Mouse (Mus musculus): Measurements from ENCODE around the gene Ndufaf3. TPM values are rescaled to one million over a fixed set of nuclear protein-coding genes. Genes with fewer than 3 reads are reported as not detected.

The Ndufaf3 gene
- polyA plus RNA-seq, 1 experiment from 2014 or later = 58.3 TPM

GRCm38 (mm10) chr9:108540846-108541245, 26.4 kb downstream of the Ndufaf3 start:
- no peak for ATAC-seq (ENCODE audit: low FRiP score)
- H3K36me3 ChIP-seq (replicated peaks) = peaks cover 89% of the 10 kb centered on the region
- no peak overlapping the region for H3K27ac ChIP-seq
- no peaks in the 10 kb centered on the region for H3K27me3 ChIP-seq
- no peak overlapping the region for H3K4me3 ChIP-seq (replicated peaks)
- H3K4me2 ChIP-seq = no peak overlapping the region
- no peak overlapping the region for H3K9ac ChIP-seq
- no peaks in the 10 kb centered on the region for H3K9me3 ChIP-seq
- H3K4me1 ChIP-seq = no peaks in the 10 kb centered on the region

DNA sequence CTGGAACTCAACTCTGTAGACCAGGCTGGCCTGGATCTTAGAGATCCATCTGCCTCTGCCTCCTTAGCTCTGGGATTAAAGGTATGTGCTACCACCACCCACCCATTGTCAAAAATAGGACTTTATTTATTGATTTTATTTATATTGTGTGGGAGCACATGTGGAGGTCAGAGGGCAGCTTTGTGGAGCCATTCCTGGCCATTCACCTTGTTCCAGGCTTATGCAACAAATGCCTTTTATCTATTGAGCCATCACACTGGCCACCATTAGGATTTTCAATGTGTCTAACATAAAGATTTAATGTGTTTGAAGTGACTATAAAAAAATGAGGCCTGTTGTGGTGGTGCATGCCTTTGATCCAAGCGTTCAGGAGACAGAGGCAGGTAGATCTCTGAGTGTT, 35.7 kb downstream of the Ndufaf3 start:
- Histone ChIP-seq H3K9me3 (no peaks in the 10 kb centered on the region), H3K4me3 (replicated peaks) (no peak overlapping the region), H3K4me1 (no peaks in the 10 kb centered on the region), H3K36me3 (replicated peaks) (peaks cover 74% of the 10 kb centered on the region), H3K27ac (no peak overlapping the region), H3K9ac (no peak overlapping the region), H3K4me2 (no peak overlapping the region), H3K27me3 (no peaks in the 10 kb centered on the region)
- ATAC-seq (ENCODE audit: low FRiP score) = no peak
- WGBS = 92% methylated on average over 1 of the region's 1 CpGs

- WGBS = 91% methylated on average over 1 of the region's 1 CpGs
Measured at GRCm38 (mm10) chr9:108530954-108531353, 36.3 kb downstream of the Ndufaf3 start.

GRCm38 (mm10) chr9:108525400-108525799, 41.8 kb downstream of the Ndufaf3 start:
- Histone ChIP-seq H3K4me3 (replicated peaks) (no peak overlapping the region), H3K4me2 (no peak overlapping the region), H3K9ac (no peak overlapping the region), H3K27me3 (no peaks in the 10 kb centered on the region), H3K4me1 (peaks cover 10% of the 10 kb centered on the region), H3K27ac (no peak overlapping the region), H3K36me3 (replicated peaks) (peaks cover 24% of the 10 kb centered on the region), H3K9me3 (no peaks in the 10 kb centered on the region)
- no peak for ATAC-seq (ENCODE audit: low FRiP score)
- 92% methylated on average over 3 of the region's 3 CpGs for WGBS

More at GRCm38 (mm10) chr9:108530954-108531353, 36.3 kb downstream of the Ndufaf3 start:
- Histone ChIP-seq H3K9ac (no peak overlapping the region), H3K4me2 (no peak overlapping the region), H3K27me3 (no peaks in the 10 kb centered on the region), H3K4me1 (no peaks in the 10 kb centered on the region), H3K9me3 (no peaks in the 10 kb centered on the region), H3K36me3 (replicated peaks) (peaks cover 69% of the 10 kb centered on the region), H3K4me3 (replicated peaks) (no peak overlapping the region), H3K27ac (no peak overlapping the region)
- no peak for ATAC-seq (ENCODE audit: low FRiP score)

DNA sequence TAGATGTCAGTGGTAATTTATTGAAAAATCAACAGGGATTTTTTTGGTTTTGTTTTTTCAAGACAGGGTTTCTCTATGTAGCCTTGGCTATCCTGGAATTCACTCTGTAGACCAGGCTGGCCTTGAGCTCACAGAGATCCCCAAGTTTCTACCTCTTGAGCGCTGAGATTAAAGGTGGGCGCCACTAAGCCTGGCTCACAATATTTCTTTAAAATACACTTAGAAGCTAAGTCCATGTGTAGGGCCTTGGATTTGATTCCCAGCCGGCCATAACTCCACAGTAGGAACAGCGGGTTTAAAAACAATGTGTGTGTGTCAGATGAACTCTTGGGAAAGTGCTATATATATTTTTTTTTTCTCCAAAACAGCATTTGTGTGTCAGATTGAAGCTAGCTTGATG, 43.9 kb downstream of the Ndufaf3 start:
- H3K4me3 ChIP-seq (replicated peaks) = no peak overlapping the region
- H3K9me3 ChIP-seq = no peaks in the 10 kb centered on the region
- no peak for ATAC-seq (ENCODE audit: low FRiP score)
- no peak overlapping the region for H3K4me2 ChIP-seq
- 95% methylated on average over 4 of the region's 4 CpGs for WGBS
- no peaks in the 10 kb centered on the region for H3K27me3 ChIP-seq
- no peak overlapping the region for H3K9ac ChIP-seq
- H3K4me1 ChIP-seq = peaks cover 27% of the 10 kb centered on the region
- H3K36me3 ChIP-seq (replicated peaks) = peaks cover 8% of the 10 kb centered on the region
- H3K27ac ChIP-seq = no peak overlapping the region

GRCm38 (mm10) chr9:108521604-108522003, 45.6 kb downstream of the Ndufaf3 start:
- no peak for ATAC-seq (ENCODE audit: low FRiP score)
- peaks cover 8% of the 10 kb centered on the region for H3K36me3 ChIP-seq (replicated peaks)
- H3K4me2 ChIP-seq = no peak overlapping the region
- no peaks in the 10 kb centered on the region for H3K27me3 ChIP-seq
- WGBS = 59% methylated on average over 2 of the region's 2 CpGs
- H3K4me3 ChIP-seq (replicated peaks) = no peak overlapping the region
- peaks cover 27% of the 10 kb centered on the region for H3K4me1 ChIP-seq
- peak overlapping the region; percentile 6; the same call in 1 of the 2 replicates for H3K27ac ChIP-seq
- H3K9ac ChIP-seq = no peak overlapping the region
- no peaks in the 10 kb centered on the region for H3K9me3 ChIP-seq

DNA sequence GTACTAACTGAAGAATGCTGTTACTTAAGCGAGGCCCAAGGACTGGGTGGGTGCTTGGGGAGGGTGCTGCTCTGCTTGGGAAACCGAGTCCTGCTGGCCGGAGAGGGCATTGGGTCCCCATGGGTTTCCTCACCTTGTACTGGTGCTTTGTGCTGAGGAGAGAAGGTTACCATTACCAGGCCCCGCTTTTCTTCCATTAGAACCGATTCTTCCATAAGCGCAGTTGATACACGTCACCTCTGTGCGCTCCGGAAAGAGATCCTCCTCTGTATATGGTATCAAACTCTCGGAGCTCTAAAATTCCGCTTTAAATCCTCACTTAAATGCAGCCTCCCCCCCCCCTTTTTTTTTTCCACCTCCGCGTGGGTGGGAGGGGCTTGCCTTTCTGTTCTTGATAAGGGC, 49.3 kb downstream of the Ndufaf3 start:
- Histone ChIP-seq H3K9me3 (no peaks in the 10 kb centered on the region), H3K27ac (peak overlapping the region; percentile 100), H3K9ac (peak overlapping the region; percentile 96), H3K4me1 (peaks cover 35% of the 10 kb centered on the region), H3K4me2 (peak overlapping the region; percentile 66), H3K27me3 (no peaks in the 10 kb centered on the region), H3K36me3 (replicated peaks) (peaks cover 34% of the 10 kb centered on the region), H3K4me3 (replicated peaks) (peak overlapping the region; percentile 81)
- WGBS = under 1% methylated on average over 13 of the region's 13 CpGs
- ATAC-seq (ENCODE audit: low FRiP score) = 0 out of 2 replicates have a peak, but pooled peaks have one; percentile 15

DNA sequence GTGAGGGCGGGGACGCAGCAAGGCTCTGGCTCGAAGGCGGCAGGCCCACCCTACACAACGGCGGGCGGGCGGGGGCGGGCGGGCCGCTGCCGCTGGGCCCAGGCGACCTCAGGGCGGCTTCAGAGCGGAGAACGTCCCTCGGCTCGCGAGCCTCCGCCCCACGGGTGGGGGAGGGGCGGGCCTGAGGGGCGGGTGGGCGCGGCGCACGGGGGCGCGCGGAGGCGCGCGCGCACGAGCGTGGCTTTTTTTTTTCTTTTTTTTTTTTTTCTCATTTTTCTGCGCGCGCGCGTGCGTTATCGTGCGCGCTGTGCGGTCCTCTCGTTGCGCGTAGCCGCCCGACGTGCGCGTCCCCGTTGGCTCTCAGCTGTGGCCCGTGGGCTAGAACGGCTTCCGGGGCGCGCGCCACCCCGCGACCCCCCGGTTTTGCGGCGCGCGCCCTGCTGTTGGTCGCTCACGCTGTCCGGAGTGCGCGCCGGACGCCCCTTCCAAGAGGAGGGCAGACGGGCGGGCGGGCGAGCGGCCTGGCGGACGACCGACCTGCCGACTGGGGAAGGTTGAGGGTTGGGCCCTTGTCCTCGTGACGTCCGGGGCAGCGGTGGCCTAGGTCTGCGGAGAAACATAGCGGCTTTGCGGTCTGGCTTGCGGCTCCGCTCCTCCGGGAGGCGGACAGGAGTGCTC, 49.8 kb downstream of the Ndufaf3 start:
- Histone ChIP-seq H3K27ac (peak overlapping the region; percentile 100), H3K9me3 (no peaks in the 10 kb centered on the region), H3K9ac (peak overlapping the region; percentile 96), H3K4me1 (peaks cover 35% of the 10 kb centered on the region), H3K36me3 (replicated peaks) (peaks cover 39% of the 10 kb centered on the region), H3K4me2 (peak overlapping the region; percentile 76), H3K4me3 (replicated peaks) (peak overlapping the region; percentile 81), H3K27me3 (no peaks in the 10 kb centered on the region)
- under 1% methylated on average over 65 of the region's 95 CpGs for WGBS
- ATAC-seq (ENCODE audit: low FRiP score) = peak; percentile 84

- Histone ChIP-seq H3K4me3 (replicated peaks) (peak within 1 kb of the TSS; percentile 81), H3K4me1 (peaks cover 29% of the 10 kb centered on the region), H3K27me3 (no peaks in the 10 kb centered on the region), H3K9ac (peak within 1 kb of the TSS; percentile 96), H3K9me3 (no peaks in the 10 kb centered on the region), H3K36me3 (replicated peaks) (peaks cover 47% of the 10 kb centered on the region), H3K27ac (peak within 1 kb of the TSS; percentile 100), H3K4me2 (peak within 1 kb of the TSS; percentile 76)
- ATAC-seq (ENCODE audit: low FRiP score) = peak; percentile 96
- under 1% methylated on average over 55 of the region's 55 CpGs for WGBS
Measured at GRCm38 (mm10) chr9:108516380-108517251, 50.6 kb downstream of the Ndufaf3 start, which contains the start of gene Qrich1. Qrich1 (plus strand) TSS chr9:108516806.

MicroRNAs encoded within 50 kb of the gene (microRNA counts, 519-probe panel; counts per million panel counts)
- 5,190 counts per million, percentile 70 among the panel's probes with 10 or more counts for microRNA mmu-miR-191
- microRNA mmu-miR-425 = 4,520 counts per million, percentile 56 among the panel's probes with 10 or more counts

Small RNAs within 50 kb of the gene (microRNA-seq; reads per million reads assigned to microRNA genes)
- gene Gm24083 (not detected), gene Mir191 (not detected), gene Mir425 (2,837 reads per million, percentile 85 among the genes with 10 or more reads in this experiment)

Other genes with a start within 250 kb of the Ndufaf3 start
- 574 and 659 TPM in 2 replicates for gene Gpx1, start 228.5 kb downstream of the Ndufaf3 start, polyA plus RNA-seq (2016; fragmentation: Nextera tagmentation; extraction: Ambion mirVana)
- gene Usp4, start 219.6 kb downstream of the Ndufaf3 start, polyA plus RNA-seq (2016; fragmentation: Nextera tagmentation; extraction: Ambion mirVana) = 137 and 144 TPM in 2 replicates
- gene 1700102P08Rik, start 174.6 kb downstream of the Ndufaf3 start, polyA plus RNA-seq (2016; fragmentation: Nextera tagmentation; extraction: Ambion mirVana) = 1.8 and 1.9 TPM in 2 replicates
- 1.1 and 1.4 TPM in 2 replicates for gene Ccdc36, start 138.9 kb downstream of the Ndufaf3 start, polyA plus RNA-seq (2016; fragmentation: Nextera tagmentation; extraction: Ambion mirVana)
- not detected in 2 replicates for gene BC048562, start 131.0 kb downstream of the Ndufaf3 start, polyA plus RNA-seq (2016; fragmentation: Nextera tagmentation; extraction: Ambion mirVana)
- gene Ccdc71, start 106.9 kb downstream of the Ndufaf3 start, polyA plus RNA-seq (2016; fragmentation: Nextera tagmentation; extraction: Ambion mirVana) = 44.1 and 49.0 TPM in 2 replicates
- gene Klhdc8b, start 105.9 kb downstream of the Ndufaf3 start, polyA plus RNA-seq (2016; fragmentation: Nextera tagmentation; extraction: Ambion mirVana) = 67.6 and 70.0 TPM in 2 replicates
- gene Lamb2, start 87.7 kb downstream of the Ndufaf3 start, polyA plus RNA-seq (2016; fragmentation: Nextera tagmentation; extraction: Ambion mirVana) = 37.9 and 39.5 TPM in 2 replicates
- 101 and 103 TPM in 2 replicates for gene Usp19, start 76.8 kb downstream of the Ndufaf3 start, polyA plus RNA-seq (2016; fragmentation: Nextera tagmentation; extraction: Ambion mirVana)
- 85.7 and 91.4 TPM in 2 replicates for gene Qars, start 59.7 kb downstream of the Ndufaf3 start, polyA plus RNA-seq (2016; fragmentation: Nextera tagmentation; extraction: Ambion mirVana)
- 170 and 171 TPM in 2 replicates for gene Qrich1, start 50.6 kb downstream of the Ndufaf3 start, polyA plus RNA-seq (2016; fragmentation: Nextera tagmentation; extraction: Ambion mirVana)
- gene Impdh2, start 7.1 kb downstream of the Ndufaf3 start, polyA plus RNA-seq (2016; fragmentation: Nextera tagmentation; extraction: Ambion mirVana) = 149 and 159 TPM in 2 replicates
- 225 and 235 TPM in 2 replicates for gene Dalrd3, start 2.5 kb upstream of the Ndufaf3 start, polyA plus RNA-seq (2016; fragmentation: Nextera tagmentation; extraction: Ambion mirVana)
- gene Wdr6, start 11.3 kb upstream of the Ndufaf3 start, polyA plus RNA-seq (2016; fragmentation: Nextera tagmentation; extraction: Ambion mirVana) = 254 and 285 TPM in 2 replicates
- gene P4htm, start 30.2 kb upstream of the Ndufaf3 start, polyA plus RNA-seq (2016; fragmentation: Nextera tagmentation; extraction: Ambion mirVana) = 16.2 and 18.4 TPM in 2 replicates
- 56.4 and 57.9 TPM in 2 replicates for gene Arih2, start 82.0 kb upstream of the Ndufaf3 start, polyA plus RNA-seq (2016; fragmentation: Nextera tagmentation; extraction: Ambion mirVana)
- gene Slc25a20, start 94.7 kb upstream of the Ndufaf3 start, polyA plus RNA-seq (2016; fragmentation: Nextera tagmentation; extraction: Ambion mirVana) = 35.4 and 37.0 TPM in 2 replicates
- gene Prkar2a, start 121.9 kb upstream of the Ndufaf3 start, polyA plus RNA-seq (2016; fragmentation: Nextera tagmentation; extraction: Ambion mirVana) = 55.8 and 56.9 TPM in 2 replicates
- gene Ip6k2, start 216.4 kb upstream of the Ndufaf3 start, polyA plus RNA-seq (2016; fragmentation: Nextera tagmentation; extraction: Ambion mirVana) = 124 and 140 TPM in 2 replicates
- gene Nckipsd, start 240.9 kb upstream of the Ndufaf3 start, polyA plus RNA-seq (2016; fragmentation: Nextera tagmentation; extraction: Ambion mirVana) = 14.3 and 17.3 TPM in 2 replicates